Mouse (Mus musculus): ENCODE measurements around the gene Tlr13.

Tlr13 gene

DNA sequence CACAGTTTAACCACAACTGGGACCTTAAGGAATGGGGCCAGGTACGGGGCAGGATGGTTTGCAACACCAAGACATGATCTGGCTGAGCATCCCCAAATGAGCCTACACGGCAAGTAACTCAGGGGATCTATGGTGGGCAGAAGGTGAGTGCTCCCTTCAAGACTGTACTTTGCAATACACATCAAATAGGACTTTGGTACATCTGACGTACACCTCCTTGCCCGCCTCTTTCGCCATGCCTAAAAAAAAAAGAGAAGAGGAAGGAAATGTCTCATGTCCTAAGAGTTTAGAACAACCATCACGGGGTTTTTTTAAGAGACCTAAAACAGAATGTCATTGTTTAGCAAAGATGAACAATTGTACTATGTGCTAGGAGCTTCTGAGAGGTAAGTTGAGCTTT is at the start of gene Tlr13:
Tlr13 (plus strand) TSS at position 269 of the 400 bp plus-strand sequence.
- DNase-seq: no peak

DNA sequence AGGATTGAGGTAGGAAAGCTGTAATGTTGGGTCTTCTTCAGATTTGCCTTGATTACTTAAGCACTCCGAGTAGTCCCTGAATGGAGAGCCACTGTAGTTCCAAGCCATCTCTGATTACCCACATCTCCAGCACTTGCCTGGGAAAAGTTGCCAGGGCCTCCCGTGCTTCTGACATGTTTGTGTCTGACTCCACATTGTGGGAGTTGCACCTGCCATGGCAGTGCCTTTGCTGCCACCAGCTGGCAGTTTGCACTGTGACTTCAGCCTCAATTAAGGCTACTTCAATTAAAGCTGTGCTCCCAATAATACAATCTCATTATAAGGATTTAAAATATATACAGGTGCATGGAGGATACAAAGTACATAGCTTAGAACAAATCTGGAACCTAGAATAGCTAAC is 37.5 kb upstream of the Tlr13 start:
- peak; percentile 46 for DNase-seq

DNA sequence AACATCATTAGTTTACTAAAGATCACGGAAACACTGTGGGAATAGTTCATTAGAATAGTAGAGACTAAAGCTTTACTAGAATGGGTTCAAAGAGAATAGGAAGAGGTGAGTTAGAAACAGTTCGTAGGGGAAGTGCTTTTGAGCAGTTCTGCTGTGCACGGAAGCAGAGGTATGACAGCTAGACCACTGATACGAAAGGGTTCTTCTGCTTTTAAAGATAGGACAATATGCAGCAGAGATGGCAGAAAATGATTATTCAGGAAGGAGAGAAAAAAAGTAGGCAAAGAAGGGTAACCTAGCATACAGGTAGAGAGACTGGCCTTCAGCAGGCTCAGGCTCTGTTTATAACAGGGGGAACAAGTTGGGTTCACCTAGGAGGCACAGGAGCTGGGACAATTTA is 29.1 kb upstream of the Tlr13 start:
- DNase-seq: no peak

DNA sequence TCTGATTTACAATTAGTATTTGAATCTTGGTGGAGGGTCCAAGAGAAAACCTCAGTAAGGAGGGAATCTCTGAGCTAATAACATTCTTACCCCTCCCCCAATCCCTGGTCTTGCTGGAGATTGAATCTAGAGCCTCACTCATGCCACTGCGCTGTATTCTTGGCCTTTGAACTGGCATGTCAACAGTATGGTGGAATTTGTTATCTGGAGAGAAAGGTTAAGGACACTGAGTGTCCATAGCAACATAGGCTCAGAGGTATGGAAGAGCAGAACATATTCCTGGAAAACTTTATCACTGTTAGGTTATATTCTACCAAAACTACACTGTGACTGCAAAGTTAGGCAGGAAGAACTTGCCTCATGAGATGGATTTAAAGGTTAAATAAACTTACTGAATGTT is 28.3 kb upstream of the Tlr13 start:
- no peak for DNase-seq

DNA sequence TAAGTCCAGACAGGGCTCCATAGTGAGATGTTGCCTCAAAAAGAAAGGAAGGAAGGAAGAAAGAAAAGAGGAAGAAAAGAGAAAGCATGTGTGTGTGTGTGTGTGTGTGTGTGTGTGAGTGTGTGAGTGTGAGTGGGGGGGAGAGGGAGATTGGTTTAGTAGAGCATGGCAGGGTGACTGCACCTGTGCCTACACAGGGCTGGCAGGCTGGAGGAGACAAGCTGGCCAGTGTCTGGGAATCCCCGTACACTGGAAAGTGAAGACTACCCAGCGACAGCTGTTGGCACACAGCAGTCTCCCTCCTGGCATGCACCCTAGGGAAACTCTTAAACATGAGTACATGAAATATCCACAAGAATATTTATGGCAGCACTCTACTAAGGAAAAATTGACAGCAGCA is 20.2 kb upstream of the Tlr13 start:
- no peak for DNase-seq

DNA sequence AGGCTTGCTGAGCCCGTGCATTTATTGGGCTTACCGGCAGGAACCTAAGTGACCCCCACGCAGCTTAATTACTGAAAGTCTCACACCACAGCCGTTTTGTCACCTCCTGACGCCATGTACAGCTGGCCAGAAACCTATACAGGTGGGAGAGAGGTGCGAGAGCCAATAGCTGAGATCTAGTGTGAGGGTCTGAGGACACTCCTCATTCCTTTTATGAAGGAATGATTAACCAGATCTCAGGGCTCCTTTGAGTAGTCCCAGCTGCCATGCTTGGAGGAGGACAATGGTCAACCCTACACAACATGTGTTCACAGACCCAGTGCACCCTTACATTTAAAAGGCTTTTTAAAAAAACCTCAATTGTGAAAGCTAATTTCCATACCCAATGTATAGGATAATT is 14.7 kb upstream of the Tlr13 start:
- no peak for DNase-seq

DNA sequence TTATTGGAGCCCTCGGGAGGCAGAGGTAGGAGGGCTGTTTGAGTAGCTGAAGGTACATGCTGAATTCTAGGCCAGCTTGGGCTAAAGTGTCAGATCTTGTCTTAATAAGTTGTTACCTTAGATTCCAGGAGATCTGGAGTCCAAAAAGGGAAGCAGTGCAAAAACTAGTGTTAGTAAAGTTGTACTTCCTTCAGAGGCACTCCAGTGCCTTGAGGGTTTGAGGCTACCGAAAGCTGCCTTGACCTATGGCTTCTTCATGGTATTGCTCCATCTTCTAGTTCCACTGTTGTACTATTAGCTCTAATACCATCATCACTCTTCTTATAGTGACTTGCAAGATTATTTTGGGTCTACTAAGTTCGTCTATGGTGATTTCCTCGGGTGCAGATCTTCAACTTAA is 13.1 kb upstream of the Tlr13 start:
- no peak for DNase-seq

- no peak for DNase-seq
Measured at GRCm38 (mm10) chrX:106134916-106135315, 8.1 kb upstream of the Tlr13 start.

DNA sequence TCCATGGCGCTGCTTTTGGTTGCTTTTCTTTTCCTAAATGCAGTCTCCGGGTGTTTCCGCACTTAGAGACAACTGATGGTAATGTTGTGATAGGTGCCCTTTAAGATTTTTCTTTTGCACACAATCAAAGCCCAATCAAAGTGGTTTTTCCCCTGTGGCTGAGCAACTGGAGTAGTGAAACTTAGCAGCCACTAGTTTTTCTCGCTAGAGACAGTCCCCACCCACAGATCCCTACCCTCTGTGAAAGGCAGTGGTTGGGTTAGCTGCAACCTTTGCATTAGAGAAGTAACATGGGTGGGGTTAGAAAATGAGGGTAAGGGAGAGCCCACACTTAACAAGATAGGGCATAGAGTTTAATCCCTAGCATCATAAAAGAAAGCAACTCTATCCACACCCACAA is 7.5 kb upstream of the Tlr13 start:
- no peak for DNase-seq

DNA sequence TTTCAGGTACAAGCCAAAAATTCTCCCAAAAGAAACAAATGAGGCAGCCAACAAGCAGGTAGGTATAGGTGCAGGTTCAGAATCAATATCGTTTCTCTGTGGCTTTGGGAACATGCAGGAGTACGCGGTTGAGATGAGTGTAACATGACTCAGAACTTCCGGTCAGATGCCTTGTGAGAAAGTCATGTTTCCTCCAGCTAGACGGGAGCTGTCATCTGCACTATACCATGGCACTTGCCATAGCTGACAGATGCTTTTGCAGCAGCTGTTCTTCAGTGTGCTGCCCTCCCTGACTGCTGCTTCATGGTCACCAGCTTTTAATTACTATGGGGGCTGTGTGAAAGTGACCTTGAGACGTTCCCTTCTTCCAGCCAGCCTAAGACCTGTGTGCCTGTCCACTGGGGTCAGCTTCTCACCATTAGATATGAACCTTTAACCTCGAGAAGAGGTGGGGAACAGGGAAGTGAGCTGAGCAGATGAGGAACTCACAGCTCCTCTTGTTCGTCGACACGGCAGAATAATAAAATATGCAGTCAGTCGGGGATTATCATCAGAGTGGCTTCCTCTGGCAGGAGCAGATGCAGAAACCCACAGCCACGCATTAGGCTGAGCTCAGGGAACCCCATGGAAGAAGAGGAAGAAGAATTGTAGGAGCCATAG is 7.0 kb upstream of the Tlr13 start:
- peak; percentile 0 for DNase-seq

DNA sequence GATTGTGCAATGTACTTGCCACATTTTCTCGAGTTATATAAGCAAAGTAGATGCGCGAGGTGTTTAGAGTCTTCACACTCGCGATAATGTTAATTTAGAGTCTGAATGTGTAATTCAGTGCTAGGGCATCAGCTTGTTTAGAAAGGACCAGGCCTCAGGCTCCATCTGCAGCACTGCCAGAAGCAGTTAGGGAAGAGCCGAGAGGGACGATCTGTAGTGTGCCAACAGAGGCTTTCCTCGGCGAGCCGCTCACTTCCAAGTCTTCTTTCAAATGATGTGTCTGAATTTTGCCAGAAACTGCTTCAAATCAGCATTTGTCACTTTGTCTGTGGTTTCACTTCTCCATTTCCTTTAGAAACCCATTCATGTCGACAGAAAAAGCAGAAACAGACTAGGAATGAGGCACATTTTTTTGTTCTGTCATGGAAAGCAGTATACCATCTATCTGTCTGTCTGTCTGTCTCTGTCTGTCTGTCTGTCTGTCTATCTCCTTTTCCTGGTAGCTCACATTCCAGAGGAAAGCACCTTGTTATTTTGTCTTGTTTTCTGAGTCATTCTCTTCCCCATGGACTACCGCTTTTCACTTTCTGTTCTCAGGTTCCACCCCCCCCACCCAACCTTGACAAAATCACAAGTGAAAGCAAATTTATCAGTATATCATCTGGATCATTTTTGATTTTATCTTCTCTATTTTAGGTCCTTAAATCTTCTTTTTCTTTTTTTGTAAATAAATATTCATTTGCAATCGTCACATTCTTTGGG is 3.5 kb upstream of the Tlr13 start:
- no peak for DNase-seq

DNA sequence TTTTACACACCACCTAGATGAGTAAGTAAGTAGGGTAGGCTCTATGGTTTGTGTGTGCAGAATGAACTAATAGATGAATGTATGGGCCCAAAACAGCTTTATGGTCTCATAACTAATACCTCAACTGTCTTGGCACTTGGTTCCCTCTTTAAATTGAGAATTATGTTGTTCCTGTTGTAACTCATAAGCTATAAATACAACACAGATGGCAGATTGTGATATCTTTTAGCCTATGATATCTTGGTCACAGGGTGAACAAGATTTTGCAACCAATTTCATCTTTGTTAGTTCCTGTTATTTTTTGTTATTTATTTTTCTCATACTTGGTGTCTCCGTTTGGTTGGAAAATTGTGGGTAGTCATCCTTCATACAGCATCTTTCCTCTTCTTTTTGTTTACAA is 5.2 kb downstream of the Tlr13 start:
- DNase-seq: no peak

DNA sequence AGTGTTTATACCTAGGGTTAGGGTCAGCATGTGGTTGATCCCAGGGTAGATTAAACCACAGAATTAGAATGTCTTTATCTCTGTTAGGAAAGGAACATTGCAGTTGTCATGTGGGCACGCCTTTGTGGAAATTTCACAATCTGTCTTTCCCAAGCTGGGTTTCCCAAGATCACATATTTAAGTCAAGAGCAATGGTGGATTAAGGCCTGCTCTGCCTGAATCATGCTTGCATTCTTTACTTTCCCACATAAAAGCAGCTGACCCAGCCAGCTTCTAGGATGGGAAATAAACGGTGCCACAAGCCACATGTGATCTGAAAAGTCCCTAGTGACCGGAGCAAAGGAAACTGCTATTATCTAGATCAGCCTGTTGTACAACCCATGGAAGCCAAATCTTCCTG is 6.5 kb downstream of the Tlr13 start:
- DNase-seq: no peak

DNA sequence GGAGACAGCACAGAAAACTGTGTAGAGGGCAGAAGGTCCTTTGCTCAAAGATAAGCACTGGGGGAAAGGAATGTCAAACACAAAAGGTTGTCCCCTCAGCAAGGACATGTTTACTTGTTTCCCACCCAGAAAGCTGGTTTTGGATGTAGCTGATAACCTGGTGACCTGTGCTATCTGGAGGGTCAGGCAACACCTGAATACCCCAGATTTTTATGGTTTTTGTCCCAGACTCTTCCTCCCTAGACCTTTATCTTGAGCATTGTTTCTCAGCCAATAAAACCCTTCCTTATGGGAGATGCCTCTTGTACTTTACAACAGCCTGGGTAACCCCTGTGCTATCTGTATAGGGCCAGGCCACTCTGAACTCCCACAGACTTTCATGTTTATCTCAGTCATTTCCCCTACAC is 11.2 kb downstream of the Tlr13 start:
- no peak for DNase-seq

- DNase-seq: no peak
Measured at GRCm38 (mm10) chrX:106155892-106156291, 12.9 kb downstream of the Tlr13 start.

GRCm38 (mm10) chrX:106163995-106164394 is 21.0 kb downstream of the Tlr13 start:
- no peak for DNase-seq

GRCm38 (mm10) chrX:106164555-106164954 is 21.6 kb downstream of the Tlr13 start:
- DNase-seq: no peak

DNA sequence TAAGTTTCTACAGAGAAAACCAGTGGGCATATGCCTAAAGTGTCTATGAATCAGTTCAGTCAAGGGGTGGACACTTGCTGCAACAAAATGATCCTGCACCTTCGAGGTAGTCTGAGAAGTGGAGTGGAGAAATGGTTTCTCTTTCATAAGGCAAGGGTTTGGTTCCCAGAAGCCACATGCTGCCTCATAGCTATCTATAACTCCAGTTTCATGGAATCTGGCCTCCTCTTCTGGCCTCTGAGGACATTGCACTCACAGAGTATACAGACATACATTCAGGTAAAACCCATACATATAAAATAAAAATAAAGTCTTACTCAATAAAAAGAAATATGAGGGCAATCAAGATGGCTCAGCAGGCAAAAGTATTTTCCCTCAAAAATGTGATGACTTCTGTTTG is 22.1 kb downstream of the Tlr13 start:
- DNase-seq: no peak

GRCm38 (mm10) chrX:106171106-106171852 is 28.3 kb downstream of the Tlr13 start:
- DNase-seq: peak; percentile 89

DNA sequence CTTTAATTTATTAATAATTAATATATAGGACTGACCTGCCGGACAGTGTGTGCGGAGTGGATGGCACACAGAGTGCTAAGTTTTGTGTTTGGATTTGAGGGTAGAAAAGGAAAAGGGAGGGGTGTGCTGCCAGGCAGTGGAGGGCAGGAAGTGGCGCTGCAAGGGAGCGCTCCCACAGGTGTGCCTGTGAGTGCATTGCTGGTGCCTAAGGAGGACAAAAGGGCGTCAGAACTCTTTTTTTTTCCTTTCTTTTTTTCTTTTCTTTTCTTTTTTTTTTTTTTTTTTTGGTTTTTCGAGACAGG is 28.8 kb downstream of the Tlr13 start:
- no peak for DNase-seq

- DNase-seq: no peak
Measured at GRCm38 (mm10) chrX:106176331-106176730, 33.3 kb downstream of the Tlr13 start.

GRCm38 (mm10) chrX:106184279-106184678 is 41.3 kb downstream of the Tlr13 start:
- DNase-seq: peak; percentile 72

DNA sequence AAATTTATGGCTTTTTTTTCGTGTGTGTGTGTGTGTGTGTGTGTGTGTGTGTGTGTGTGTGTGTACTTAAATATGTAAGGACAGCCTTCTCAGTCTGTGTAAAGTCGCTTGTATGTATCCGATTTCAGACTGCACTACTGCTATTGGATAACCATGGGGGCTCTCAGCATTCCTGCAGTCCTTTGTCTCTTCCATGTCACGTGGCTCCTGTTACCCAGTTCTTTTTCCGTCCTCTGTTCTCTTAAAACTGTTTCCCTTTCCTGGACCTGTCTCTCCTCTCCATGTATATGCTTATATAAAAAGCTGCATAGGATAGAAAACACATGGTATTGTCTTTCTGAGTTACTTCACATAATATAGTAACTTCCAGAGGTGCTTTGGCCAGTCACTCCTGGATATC is 42.7 kb downstream of the Tlr13 start:
- peak; percentile 61 for DNase-seq

Data from retina, postnatal 1 day (tissue).